Mouse (Mus musculus) G1E (cell line): ENCODE results near the gene Cdkal1. TPM values are rescaled to one million over a fixed set of nuclear protein-coding genes. Genes with fewer than 3 reads are reported as not detected.

ENCODE experiments used
- ATAC-seq: 2 replicates; pipeline ENCODE4 v1.8.0; 2016; ENCODE audit warnings: mild to moderate bottlenecking; ENCODE audit not compliant: insufficient number of reproducible peaks, poor library complexity, low FRiP score, severe bottlenecking; ENCODE audit errors: extremely low read depth
- DNase-seq: peaks from one replicate; pipeline ENCODE4 v3.0.0; 2012; ENCODE audit warnings: low spot score
- H3K27me3 ChIP-seq: 2 replicates; pipeline ENCODE4 v1.6.1; 2012; ENCODE audit warnings: mild to moderate bottlenecking, low read length, inconsistent platforms; ENCODE audit not compliant: insufficient read depth
- H3K36me3 ChIP-seq: replicated peaks from 2 replicates; pipeline ENCODE3; 2012; ENCODE audit warnings: mild to moderate bottlenecking, inconsistent platforms
- H3K4me1 ChIP-seq: 2 replicates; pipeline ENCODE4 v1.6.1; 2012; ENCODE audit warnings: low read depth, low read length, inconsistent platforms, mixed read lengths; ENCODE audit not compliant: insufficient read depth
- H3K4me3 ChIP-seq: 2 replicates; pipeline ENCODE4 v1.5.1; 2012; ENCODE audit warnings: low read depth, mild to moderate bottlenecking, inconsistent platforms, low read length, moderate library complexity, mixed read lengths
- H3K9me3 ChIP-seq: replicated peaks from 2 replicates; pipeline ENCODE4 v1.6.1; 2012; ENCODE audit warnings: inconsistent platforms
- CTCF ChIP-seq: IDR thresholded peaks from 2 replicates; pipeline ENCODE4 v1.5.1; 2012; ENCODE audit warnings: low read depth, low read length, inconsistent platforms, mixed read lengths
- GATA1 ChIP-seq: IDR thresholded peaks from 2 replicates; pipeline ENCODE4 v1.6.1; 2012; ENCODE audit warnings: borderline replicate concordance, low read length, inconsistent platforms, mixed read lengths
- GATA2 ChIP-seq: IDR thresholded peaks from 2 replicates; pipeline ENCODE4 v1.6.1; 2012; ENCODE audit warnings: low read depth, low read length, inconsistent platforms, borderline replicate concordance
- POLR2AphosphoS5 ChIP-seq: IDR thresholded peaks from 2 replicates; pipeline ENCODE4 v1.6.1; 2012; ENCODE audit warnings: low read depth, low read length, inconsistent platforms; ENCODE audit not compliant: insufficient replicate concordance
- TAL1 ChIP-seq: conservative IDR thresholded peaks from 2 replicates; pipeline ENCODE4 v1.6.1; 2012; ENCODE audit warnings: low read depth, low read length, inconsistent platforms, mixed read lengths
- polyA plus RNA-seq: library from polyadenylated mRNA; stranded (reverse); fragments of >175 nt; gene quantifications from 2 replicates; pipeline ENCODE4 v1.2.3, GENCODE M21; 2012
- total RNA-seq, 2 experiments: library from RNA; stranded (forward) in 1 of 2; stranded (reverse) in 1 of 2; fragments of 200-1000 nt in 1 of 2; fragments of >200 nt in 1 of 2; fragmentation: Nextera tagmentation in 1 of 2; gene quantifications; 2 replicates each; pipeline ENCODE4 v1.2.3; 2014 to 2017

Cdkal1 gene
- total and polyA plus RNA-seq, 3 experiments: 0.98 to 53.9 (median 35.6) TPM

GRCm38 (mm10) chr13:29292608-29293240 is 562.8 kb downstream of the Cdkal1 start:
- no peak for ATAC-seq

DNA sequence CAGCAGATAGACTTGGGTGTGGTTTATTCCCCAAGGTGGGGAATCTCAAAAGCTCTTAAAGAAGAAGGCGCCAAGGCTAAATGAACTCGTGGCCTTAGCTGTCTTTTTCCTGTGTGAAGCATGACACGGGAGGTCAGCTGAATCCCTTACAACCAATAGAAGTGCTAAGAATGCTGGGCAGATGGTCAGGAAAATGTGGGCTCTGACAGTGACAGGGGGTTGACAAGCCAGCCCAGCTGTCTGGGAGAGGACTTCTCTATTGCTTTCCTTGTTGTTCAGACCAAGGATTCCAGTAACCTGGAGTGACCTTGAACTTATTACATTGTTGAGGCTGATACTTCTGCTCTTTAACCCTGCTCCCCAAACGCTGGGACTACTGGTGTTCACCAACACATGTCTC is 564.9 kb downstream of the Cdkal1 start:
- TF ChIP-seq TAL1: no peak
- TF ChIP-seq CTCF: no peak
- no peak for TF ChIP-seq GATA2
- TF ChIP-seq POLR2AphosphoS5: no peak
- no peak for TF ChIP-seq GATA1

More at GRCm38 (mm10) chr13:29292608-29293240, 562.8 kb downstream of the Cdkal1 start:
- Histone ChIP-seq H3K27me3 (peaks cover 6% of the 10 kb centered on the region; the same call in 1 of the 2 replicates), H3K36me3 (no peaks in the 10 kb centered on the region), H3K4me1 (no peaks in the 10 kb centered on the region), H3K4me3 (no peak overlapping the region), H3K9me3 (no peaks in the 10 kb centered on the region)
- TF ChIP-seq GATA1 (no peak), TAL1 (no peak), POLR2AphosphoS5 (no peak), CTCF (no peak)
- DNase-seq: no peak

DNA sequence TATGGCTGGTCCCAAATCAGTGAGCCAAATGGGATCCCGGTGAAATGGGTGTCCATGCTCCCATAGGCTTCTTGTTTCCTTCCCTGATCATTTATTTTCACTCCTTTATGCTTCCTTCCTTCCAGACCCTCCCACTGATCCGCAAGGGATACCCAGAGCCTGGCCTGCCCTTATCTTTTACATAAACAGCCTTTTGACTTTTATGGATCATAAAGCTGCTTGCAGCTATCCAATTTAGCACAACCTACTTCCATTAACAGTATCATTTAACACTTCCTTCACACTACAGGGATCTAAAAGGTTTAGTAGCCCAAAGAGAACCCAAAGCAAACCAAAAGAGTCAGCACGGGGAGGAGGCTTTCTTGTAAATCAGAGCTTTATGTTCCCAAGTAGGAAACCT is 570.4 kb downstream of the Cdkal1 start:
- no peaks in the 10 kb centered on the region for H3K36me3 ChIP-seq
- ATAC-seq (no peak), DNase-seq (no peak)
- H3K4me3 ChIP-seq: no peak overlapping the region
- H3K9me3 ChIP-seq: no peaks in the 10 kb centered on the region
- TF ChIP-seq GATA1 (no peak), GATA2 (no peak), CTCF (no peak), POLR2AphosphoS5 (no peak), TAL1 (no peak)
- peaks cover 9% of the 10 kb centered on the region; the same call in 1 of the 2 replicates for H3K27me3 ChIP-seq
- no peaks in the 10 kb centered on the region for H3K4me1 ChIP-seq

More for the DNA sequence above, 564.9 kb downstream of the Cdkal1 start:
- H3K4me1 ChIP-seq: no peaks in the 10 kb centered on the region
- no peak overlapping the region for H3K4me3 ChIP-seq
- peaks cover 6% of the 10 kb centered on the region; the same call in 1 of the 2 replicates for H3K27me3 ChIP-seq
- DNase-seq (no peak), ATAC-seq (no peak)
- H3K36me3 ChIP-seq: no peaks in the 10 kb centered on the region
- no peaks in the 10 kb centered on the region for H3K9me3 ChIP-seq

GRCm38 (mm10) chr13:29281556-29281955 is 573.9 kb downstream of the Cdkal1 start:
- ATAC-seq (no peak), DNase-seq (no peak)
- H3K4me3 ChIP-seq: no peak overlapping the region
- H3K27me3 ChIP-seq: peaks cover 5% of the 10 kb centered on the region; the same call in 1 of the 2 replicates
- H3K9me3 ChIP-seq: no peaks in the 10 kb centered on the region
- TF ChIP-seq GATA1 (no peak), POLR2AphosphoS5 (no peak), TAL1 (no peak), CTCF (no peak), GATA2 (no peak)
- H3K36me3 ChIP-seq: no peaks in the 10 kb centered on the region
- no peaks in the 10 kb centered on the region for H3K4me1 ChIP-seq

DNA sequence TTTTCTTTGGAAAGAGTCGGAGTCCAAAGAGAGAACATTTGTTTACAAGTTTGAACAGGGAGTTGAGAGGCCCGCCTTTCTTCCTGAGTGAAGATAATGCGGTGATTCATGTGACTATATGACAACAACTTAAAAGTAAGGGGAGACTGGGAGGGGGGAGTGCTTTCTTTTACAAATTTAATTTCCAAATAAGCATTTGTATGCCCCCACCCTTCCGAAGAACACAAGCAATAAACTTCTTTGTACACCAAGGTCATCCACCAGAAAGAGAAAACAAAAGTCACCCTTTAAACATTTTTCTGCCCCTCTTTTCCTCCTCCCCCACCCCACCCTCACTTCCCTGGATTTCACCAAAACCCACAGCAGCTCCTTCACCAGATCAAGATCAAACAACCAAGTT is 577.3 kb downstream of the Cdkal1 start:
- Histone ChIP-seq H3K4me1 (no peaks in the 10 kb centered on the region), H3K9me3 (no peaks in the 10 kb centered on the region), H3K36me3 (no peaks in the 10 kb centered on the region), H3K4me3 (no peak overlapping the region), H3K27me3 (no peaks in the 10 kb centered on the region)
- ATAC-seq (no peak), DNase-seq (no peak)
- TF ChIP-seq TAL1 (no peak), GATA2 (no peak), CTCF (no peak), GATA1 (no peak), POLR2AphosphoS5 (no peak)

DNA sequence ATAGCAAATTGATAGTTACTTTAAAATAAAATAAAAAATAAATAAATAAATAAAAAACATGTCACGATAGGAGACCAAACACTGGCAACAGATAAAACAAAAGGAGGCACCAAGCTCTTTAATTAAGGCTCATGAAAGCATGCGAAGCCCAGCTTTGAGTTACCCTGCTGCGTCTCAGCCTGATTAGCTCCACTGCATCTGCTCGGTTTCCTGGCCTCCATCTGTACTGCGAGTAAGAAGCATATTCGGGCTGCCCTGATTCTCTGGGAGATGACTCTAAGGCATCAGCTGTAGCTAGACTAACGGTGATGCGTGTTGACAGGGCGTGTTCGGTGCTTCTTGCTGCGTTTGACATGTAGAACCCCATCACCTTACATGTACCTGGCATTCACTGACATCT is 581.2 kb downstream of the Cdkal1 start:
- Histone ChIP-seq H3K4me1 (no peaks in the 10 kb centered on the region), H3K36me3 (no peaks in the 10 kb centered on the region), H3K4me3 (no peak overlapping the region), H3K27me3 (no peaks in the 10 kb centered on the region), H3K9me3 (no peaks in the 10 kb centered on the region)
- TF ChIP-seq POLR2AphosphoS5 (no peak), CTCF (no peak), GATA2 (no peak), GATA1 (no peak), TAL1 (no peak)
- ATAC-seq (no peak), DNase-seq (no peak)
